Mouse (Mus musculus) ZHBTc4 (cell line): ENCODE data around the gene Robo1.

Experiments used
- DNase-seq: peaks from one replicate; pipeline ENCODE4 v3.0.0-alpha.2; 2011; ENCODE audit warnings: low read depth, low spot score

Robo1 gene

GRCm38 (mm10) chr16:72678947-72679558 is 370.9 kb downstream of the Robo1 start:
- no peak for DNase-seq

- no peak for DNase-seq
These were observed 377.7 kb downstream of the Robo1 start for GRCm38 (mm10) chr16:72685604-72686479.

- DNase-seq = no peak
These were observed 378.5 kb downstream of the Robo1 start for GRCm38 (mm10) chr16:72686480-72687053.

GRCm38 (mm10) chr16:72687651-72688050 is 379.5 kb downstream of the Robo1 start:
- peak; percentile 22 for DNase-seq

- peak; percentile 43 for DNase-seq
These were observed 380.1 kb downstream of the Robo1 start for GRCm38 (mm10) chr16:72688185-72688681.

- DNase-seq = peak; percentile 17
These were observed 383.8 kb downstream of the Robo1 start for GRCm38 (mm10) chr16:72691909-72692308.

- peak; percentile 70 for DNase-seq
These were observed 385.6 kb downstream of the Robo1 start for GRCm38 (mm10) chr16:72693446-72694274.

GRCm38 (mm10) chr16:72694787-72695186 is 386.7 kb downstream of the Robo1 start:
- no peak for DNase-seq

GRCm38 (mm10) chr16:72699238-72700006 is 391.3 kb downstream of the Robo1 start:
- peak; percentile 46 for DNase-seq

- DNase-seq = peak; percentile 48
These were observed 392.2 kb downstream of the Robo1 start for GRCm38 (mm10) chr16:72700297-72700696.

GRCm38 (mm10) chr16:72703486-72703885 is 395.4 kb downstream of the Robo1 start:
- peak; percentile 47 for DNase-seq

GRCm38 (mm10) chr16:72705851-72706250 is 397.7 kb downstream of the Robo1 start:
- no peak for DNase-seq

GRCm38 (mm10) chr16:72708526-72708925 is 400.4 kb downstream of the Robo1 start:
- DNase-seq = no peak

GRCm38 (mm10) chr16:72717118-72717802 is 409.2 kb downstream of the Robo1 start:
- DNase-seq = no peak

GRCm38 (mm10) chr16:72719063-72719462 is 411.0 kb downstream of the Robo1 start:
- DNase-seq = no peak

GRCm38 (mm10) chr16:72720979-72721378 is 412.9 kb downstream of the Robo1 start:
- no peak for DNase-seq

GRCm38 (mm10) chr16:72721713-72722481 is 413.8 kb downstream of the Robo1 start:
- DNase-seq = no peak

- DNase-seq = no peak
These were observed 426.1 kb downstream of the Robo1 start for GRCm38 (mm10) chr16:72734234-72734633.

GRCm38 (mm10) chr16:72735175-72735574 is 427.1 kb downstream of the Robo1 start:
- DNase-seq = no peak
